Mouse (Mus musculus) kidney, postnatal 14 days (tissue): Measurements from ENCODE around the gene S100a6.

Experiments used
- DNase-seq: peaks from one replicate; pipeline ENCODE4 v3.0.0; 2022; ENCODE audit warnings: mixed read lengths

The S100a6 gene

GRCm38 (mm10) chr3:90601486-90602110, 11.1 kb upstream of the S100a6 start, which contains the start of gene Gm42674:
Gm42674 (plus strand) TSS chr3:90601904.
- DNase-seq: no peak

DNA sequence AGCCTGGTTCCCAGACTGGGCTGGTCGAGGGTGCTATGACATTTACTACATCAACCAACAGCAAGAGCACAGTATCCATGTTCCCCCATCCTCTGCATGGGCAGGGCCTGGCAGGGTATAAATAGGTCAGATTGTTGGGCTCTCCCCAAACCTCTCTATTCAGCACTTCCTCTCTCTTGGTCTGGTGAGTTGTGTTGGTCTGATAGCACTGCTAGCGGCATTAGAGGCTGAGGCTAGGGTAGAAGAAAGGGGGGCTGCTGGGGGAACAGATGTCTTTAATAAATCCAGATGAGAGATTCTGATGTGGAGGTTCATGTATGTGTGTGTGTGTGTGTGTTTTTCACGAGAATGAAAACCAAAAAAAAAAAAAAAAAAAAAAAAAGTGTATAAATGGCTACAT, 9.1 kb upstream of the S100a6 start, which contains the start of gene S100a4:
Gene S100a4, plus strand, starts transcription at position 149 of the 400 bp plus-strand sequence.
- DNase-seq: no peak

GRCm38 (mm10) chr3:90604416-90604815, 8.3 kb upstream of the S100a6 start:
- peak; percentile 82 for DNase-seq

DNA sequence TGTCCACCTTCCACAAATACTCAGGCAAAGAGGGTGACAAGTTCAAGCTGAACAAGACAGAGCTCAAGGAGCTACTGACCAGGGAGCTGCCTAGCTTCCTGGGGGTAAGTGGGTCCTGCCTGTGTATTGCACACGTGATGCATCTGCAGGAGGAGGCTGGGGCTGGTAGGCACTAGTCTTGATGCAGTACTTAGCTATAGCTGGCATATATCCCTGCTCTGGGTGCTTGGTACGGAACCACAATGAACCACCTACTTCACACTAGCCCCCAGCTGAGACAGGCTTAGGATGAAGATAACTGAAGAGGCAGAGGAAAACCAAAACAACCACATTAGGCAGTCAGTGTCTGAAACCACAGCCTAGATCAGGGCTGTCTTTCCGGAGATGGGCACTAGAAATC, 7.6 kb upstream of the S100a6 start:
- DNase-seq: no peak

- no peak for DNase-seq
These were observed 6.9 kb upstream of the S100a6 start for GRCm38 (mm10) chr3:90605736-90606135.

- DNase-seq: no peak
These were observed 6.5 kb upstream of the S100a6 start for GRCm38 (mm10) chr3:90606185-90606584.

GRCm38 (mm10) chr3:90607361-90607760, 5.3 kb upstream of the S100a6 start:
- DNase-seq: no peak

- no peak for DNase-seq
These were observed 4.5 kb upstream of the S100a6 start, which contains the start of gene S100a5 for GRCm38 (mm10) chr3:90608223-90608622. S100a5 (plus strand) TSS chr3:90608523.

GRCm38 (mm10) chr3:90609102-90609501, 3.6 kb upstream of the S100a6 start:
- DNase-seq: no peak

GRCm38 (mm10) chr3:90611494-90611893, 1.2 kb upstream of the S100a6 start:
- no peak for DNase-seq

GRCm38 (mm10) chr3:90612061-90612460, 621 bp upstream of the S100a6 start:
- no peak for DNase-seq

DNA sequence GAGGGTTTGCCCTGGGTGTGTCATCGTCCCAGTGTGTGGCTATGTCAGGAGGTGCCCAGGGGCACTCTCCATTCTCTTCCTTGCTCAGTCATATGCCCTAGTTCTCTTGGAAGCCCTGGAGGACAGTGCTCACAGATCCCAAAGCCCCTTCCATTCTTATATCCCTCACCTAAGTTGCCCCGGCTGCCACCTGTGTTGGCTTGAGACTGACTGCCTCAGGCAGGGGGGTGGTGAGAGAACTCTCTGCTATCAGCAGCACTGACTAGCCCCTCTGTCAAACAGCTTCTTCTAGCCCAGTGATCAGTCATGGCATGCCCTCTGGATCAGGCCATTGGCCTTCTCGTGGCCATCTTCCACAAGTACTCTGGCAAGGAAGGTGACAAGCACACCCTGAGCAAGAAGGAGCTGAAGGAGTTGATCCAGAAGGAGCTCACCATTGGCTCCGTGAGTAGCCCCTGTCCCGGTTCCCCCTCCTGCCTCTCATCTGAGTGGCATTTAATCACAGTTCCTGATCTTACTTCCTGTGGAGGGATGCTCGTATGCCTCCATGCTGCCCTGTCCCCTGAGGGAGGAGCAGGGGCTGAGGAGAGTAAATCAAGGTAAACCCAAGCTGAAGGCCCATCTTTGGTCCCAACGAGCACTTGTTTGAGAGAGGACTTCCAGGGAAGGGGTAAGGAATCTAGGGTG, 922 bp downstream of the S100a6 start:
- no peak for DNase-seq

GRCm38 (mm10) chr3:90614148-90614530, 1.5 kb downstream of the S100a6 start:
- no peak for DNase-seq

DNA sequence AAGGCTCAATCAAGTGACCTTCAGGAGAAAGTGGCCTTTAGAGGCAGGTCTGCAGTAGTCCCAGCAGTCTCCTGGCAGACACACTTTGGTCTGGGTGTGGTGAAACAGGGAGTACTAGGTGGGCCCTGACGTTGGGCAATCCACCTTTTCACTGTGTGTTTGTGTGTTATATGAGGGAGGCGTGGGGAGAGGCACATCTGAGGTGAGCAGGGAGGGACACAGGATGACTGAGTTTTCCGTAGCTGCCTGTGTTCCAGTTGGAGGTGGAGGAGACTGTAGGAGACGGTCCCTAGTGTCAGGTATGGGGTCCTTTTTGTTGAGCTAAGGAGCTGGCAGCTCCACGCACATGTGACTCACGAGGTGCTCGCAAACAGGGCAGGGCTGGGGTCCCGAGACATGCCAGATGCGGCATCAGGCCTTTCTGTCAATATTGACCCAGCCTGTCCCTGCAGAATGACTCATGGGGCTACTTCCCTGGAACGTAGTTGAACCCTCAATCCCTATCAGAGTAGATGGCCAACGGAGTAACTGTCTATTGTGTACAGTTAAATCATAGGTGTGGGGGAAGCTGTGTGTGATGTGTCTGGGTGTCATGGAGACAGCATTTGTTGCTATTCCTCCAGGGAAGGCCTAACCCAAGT, 2.0 kb downstream of the S100a6 start:
- DNase-seq: no peak

DNA sequence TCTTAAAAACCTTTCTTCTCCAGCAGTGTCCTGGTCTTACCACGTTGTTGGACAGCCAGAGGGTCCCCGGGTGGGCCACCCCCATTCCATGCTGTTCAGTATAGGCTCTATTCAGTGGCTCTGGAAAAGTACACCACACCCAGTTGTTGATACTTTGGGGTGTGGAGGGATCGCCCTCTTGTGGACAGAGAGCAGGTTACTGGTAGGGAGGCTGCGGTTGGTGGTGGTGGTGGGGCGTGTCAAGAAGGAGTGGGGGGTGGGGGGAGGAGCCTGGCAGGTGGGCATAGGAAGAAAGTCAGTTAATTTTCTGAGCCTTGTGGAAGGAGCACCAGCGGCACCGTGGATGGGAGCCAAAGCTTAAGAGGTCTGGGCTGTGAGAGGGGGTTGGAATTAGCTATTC, 2.7 kb downstream of the S100a6 start:
- DNase-seq: peak; percentile 83

- DNase-seq: no peak
These were observed 3.2 kb downstream of the S100a6 start for GRCm38 (mm10) chr3:90615911-90616310.

DNA sequence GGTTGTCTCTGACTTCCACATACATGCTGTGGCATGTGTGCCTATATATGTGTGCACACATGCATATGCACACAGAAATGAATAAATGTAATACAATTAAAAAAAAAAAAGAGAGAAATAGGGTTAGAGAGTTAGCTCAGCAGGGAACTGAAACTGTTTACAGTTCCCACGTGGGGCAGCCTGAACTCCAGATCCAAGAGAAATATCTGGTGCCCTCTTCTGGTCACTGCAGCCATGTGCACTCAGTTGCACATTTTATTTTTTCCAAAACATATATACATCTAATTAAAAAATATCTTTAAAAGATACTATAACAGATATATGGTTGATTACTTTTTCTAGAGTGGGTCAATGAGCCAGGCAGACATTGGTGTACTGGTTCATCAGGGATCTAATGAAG, 4.9 kb downstream of the S100a6 start:
- no peak for DNase-seq

DNA sequence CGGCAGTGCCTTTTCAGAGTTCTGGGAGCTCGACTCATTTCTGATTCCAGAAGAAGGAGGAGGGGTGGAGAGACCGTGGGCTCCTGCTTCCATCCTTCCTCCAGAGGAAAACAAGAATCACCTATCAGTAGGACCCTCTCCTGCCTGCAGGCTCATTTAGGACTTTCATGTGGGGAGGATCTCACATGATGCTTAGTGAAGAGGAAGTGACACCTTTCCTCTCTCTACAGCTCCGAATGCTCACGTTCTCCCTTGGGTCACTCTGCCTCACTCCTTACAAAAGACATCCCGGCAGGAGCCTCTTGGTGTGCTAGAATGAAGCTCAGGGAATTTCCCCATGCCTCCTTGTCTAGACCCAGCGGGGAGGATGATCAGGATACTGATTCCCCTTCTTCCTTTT, 8.9 kb downstream of the S100a6 start:
- DNase-seq: no peak

DNA sequence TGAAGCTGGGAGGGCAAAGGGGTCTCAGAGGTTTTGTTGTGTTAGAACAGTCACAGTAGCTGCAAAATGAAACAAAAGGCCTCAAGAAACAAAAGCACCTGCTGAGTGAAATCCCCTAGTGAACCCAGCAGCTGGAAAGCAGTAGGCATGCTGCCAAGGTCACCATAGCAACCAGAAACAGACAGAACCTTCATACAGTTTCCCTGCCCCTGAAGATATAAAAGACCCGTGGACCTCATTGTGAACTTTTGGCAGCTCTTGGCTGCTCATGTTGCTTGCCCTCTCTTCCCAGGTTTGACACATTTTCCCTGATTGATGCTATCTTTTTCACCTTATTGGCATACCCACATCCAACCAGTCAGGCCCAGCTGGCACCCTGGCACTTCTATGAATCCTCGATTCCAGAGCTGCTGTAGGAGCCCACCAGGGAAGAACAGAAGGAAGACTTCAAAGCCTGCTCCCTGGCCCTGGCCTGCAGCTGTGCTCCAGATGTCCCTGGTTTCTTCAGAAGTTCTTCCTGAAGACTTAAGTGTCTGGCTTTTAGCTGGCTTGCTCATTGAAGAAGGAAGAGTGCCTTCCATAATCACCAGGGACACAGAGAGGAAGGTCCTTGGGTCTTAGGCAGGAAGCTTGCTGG, 10.9 kb downstream of the S100a6 start:
- DNase-seq: peak; percentile 76

GRCm38 (mm10) chr3:90625496-90625895, 12.8 kb downstream of the S100a6 start:
- DNase-seq: no peak

- DNase-seq: no peak
These were observed 13.8 kb downstream of the S100a6 start for GRCm38 (mm10) chr3:90626266-90627021.

DNA sequence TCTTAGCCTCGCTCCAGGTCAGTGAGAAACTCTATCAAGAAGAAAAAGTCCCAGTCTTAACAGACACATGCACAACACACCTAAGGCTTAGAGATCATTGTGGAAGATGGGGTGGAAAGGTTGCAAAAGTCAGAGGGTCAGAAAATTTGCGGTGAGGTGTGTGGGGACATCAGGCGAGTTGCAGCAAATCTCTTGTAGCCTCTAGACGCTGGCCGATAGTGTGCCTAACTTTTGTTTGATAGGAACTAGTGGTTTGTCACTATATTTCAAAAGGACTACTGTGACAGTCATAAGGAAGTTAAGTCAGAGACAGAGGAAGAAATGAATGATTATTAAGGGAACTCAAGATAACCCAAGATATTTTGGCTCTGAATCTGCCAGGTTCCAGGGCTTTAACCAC, 14.7 kb downstream of the S100a6 start:
- DNase-seq: no peak

DNA sequence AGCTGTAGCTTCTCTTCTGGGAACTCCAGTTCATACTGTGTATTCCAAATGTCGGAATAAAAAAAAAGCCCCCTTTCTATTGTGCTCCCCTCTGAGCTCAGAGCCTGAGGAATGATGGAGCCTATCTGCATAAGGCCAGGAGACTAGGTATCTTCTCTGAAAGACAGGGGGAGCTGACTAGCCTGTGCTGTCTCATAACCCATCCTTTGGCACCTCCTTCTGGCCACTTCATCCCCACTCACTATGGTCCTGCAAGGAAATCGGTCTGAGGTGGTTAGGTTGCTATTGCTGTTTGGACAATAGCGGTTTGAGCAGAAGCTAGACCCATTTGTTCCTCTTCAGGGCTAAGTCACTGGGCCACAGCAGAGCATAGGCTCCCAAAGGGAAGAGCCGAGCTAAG, 15.1 kb downstream of the S100a6 start:
- peak; percentile 30 for DNase-seq
